Mouse (Mus musculus): ENCODE measurements around the gene Cntfr. TPM values are rescaled to one million over a fixed set of nuclear protein-coding genes. Genes with fewer than 3 reads are reported as not detected.

Cntfr gene
- polyA plus RNA-seq, 1 experiment, result not detected

GRCm38 (mm10) chr4:41681176-41681575 is 15.7 kb downstream of the Cntfr start:
- 40% methylated on average over 4 of the region's 4 CpGs for WGBS
- no peak overlapping the region for H3K4me3 ChIP-seq (ENCODE audit: insufficient read depth, low read depth, low read length)

GRCm38 (mm10) chr4:41679291-41679690 is 17.6 kb downstream of the Cntfr start:
- 6% methylated on average over 2 of the region's 2 CpGs for WGBS
- TF ChIP-seq POLR2A (IDR thresholded peaks at IDR 0.05; ENCODE audit: insufficient read depth, low read depth, low read length), result no peak
- TF ChIP-seq CTCF (IDR thresholded peaks at IDR 0.05; ENCODE audit: insufficient read depth, low read depth, low read length), result no peak
- Histone ChIP-seq H3K27ac (ENCODE audit: insufficient read depth, low read depth, low read length) (no peak overlapping the region), H3K4me3 (ENCODE audit: insufficient read depth, low read depth, low read length) (no peak overlapping the region), H3K4me1 (ENCODE audit: control insufficient read depth, insufficient read depth, low read length) (peaks cover 51% of the 10 kb centered on the region)

More at GRCm38 (mm10) chr4:41681176-41681575, 15.7 kb downstream of the Cntfr start:
- Histone ChIP-seq H3K4me1 (ENCODE audit: control insufficient read depth, insufficient read depth, low read length) (peaks cover 52% of the 10 kb centered on the region), H3K27ac (ENCODE audit: insufficient read depth, low read depth, low read length) (no peak overlapping the region)
- TF ChIP-seq CTCF (IDR thresholded peaks at IDR 0.05; ENCODE audit: insufficient read depth, low read depth, low read length), result no peak
- no peak for TF ChIP-seq POLR2A (IDR thresholded peaks at IDR 0.05; ENCODE audit: insufficient read depth, low read depth, low read length)

GRCm38 (mm10) chr4:41678863-41679262 is 18.0 kb downstream of the Cntfr start:
- no peak overlapping the region for H3K27ac ChIP-seq (ENCODE audit: insufficient read depth, low read depth, low read length)
- TF ChIP-seq CTCF (IDR thresholded peaks at IDR 0.05; ENCODE audit: insufficient read depth, low read depth, low read length), result no peak
- TF ChIP-seq POLR2A (IDR thresholded peaks at IDR 0.05; ENCODE audit: insufficient read depth, low read depth, low read length), result no peak
- H3K4me3 ChIP-seq (ENCODE audit: insufficient read depth, low read depth, low read length), result no peak overlapping the region
- peaks cover 48% of the 10 kb centered on the region for H3K4me1 ChIP-seq (ENCODE audit: control insufficient read depth, insufficient read depth, low read length)
- WGBS, result 83% methylated on average over 6 of the region's 6 CpGs

GRCm38 (mm10) chr4:41677006-41677629 is 19.8 kb downstream of the Cntfr start:
- Histone ChIP-seq H3K27ac (ENCODE audit: insufficient read depth, low read depth, low read length) (no peak overlapping the region), H3K4me3 (ENCODE audit: insufficient read depth, low read depth, low read length) (no peak overlapping the region), H3K4me1 (ENCODE audit: control insufficient read depth, insufficient read depth, low read length) (peaks cover 49% of the 10 kb centered on the region)
- no peak for TF ChIP-seq CTCF (IDR thresholded peaks at IDR 0.05; ENCODE audit: insufficient read depth, low read depth, low read length)
- no peak for TF ChIP-seq POLR2A (IDR thresholded peaks at IDR 0.05; ENCODE audit: insufficient read depth, low read depth, low read length)
- 45% methylated on average over 13 of the region's 13 CpGs for WGBS

- Histone ChIP-seq H3K4me1 (ENCODE audit: control insufficient read depth, insufficient read depth, low read length) (peaks cover 48% of the 10 kb centered on the region), H3K4me3 (ENCODE audit: insufficient read depth, low read depth, low read length) (no peak overlapping the region), H3K27ac (ENCODE audit: insufficient read depth, low read depth, low read length) (no peak overlapping the region)
- WGBS, result 46% methylated on average over 17 of the region's 17 CpGs
- no peak for TF ChIP-seq CTCF (IDR thresholded peaks at IDR 0.05; ENCODE audit: insufficient read depth, low read depth, low read length)
- TF ChIP-seq POLR2A (IDR thresholded peaks at IDR 0.05; ENCODE audit: insufficient read depth, low read depth, low read length), result no peak
Observed at GRCm38 (mm10) chr4:41676248-41677005, 20.5 kb downstream of the Cntfr start.

GRCm38 (mm10) chr4:41673186-41673585 is 23.7 kb downstream of the Cntfr start:
- TF ChIP-seq POLR2A (IDR thresholded peaks at IDR 0.05; ENCODE audit: insufficient read depth, low read depth, low read length) (no peak), CTCF (IDR thresholded peaks at IDR 0.05; ENCODE audit: insufficient read depth, low read depth, low read length) (no peak)
- peaks cover 35% of the 10 kb centered on the region for H3K4me1 ChIP-seq (ENCODE audit: control insufficient read depth, insufficient read depth, low read length)
- no peak overlapping the region for H3K27ac ChIP-seq (ENCODE audit: insufficient read depth, low read depth, low read length)
- 77% methylated on average over 19 of the region's 19 CpGs for WGBS
- H3K4me3 ChIP-seq (ENCODE audit: insufficient read depth, low read depth, low read length), result no peak overlapping the region

- Histone ChIP-seq H3K4me3 (ENCODE audit: insufficient read depth, low read depth, low read length) (no peak overlapping the region), H3K4me1 (ENCODE audit: control insufficient read depth, insufficient read depth, low read length) (peaks cover 32% of the 10 kb centered on the region), H3K27ac (ENCODE audit: insufficient read depth, low read depth, low read length) (no peak overlapping the region)
- TF ChIP-seq POLR2A (IDR thresholded peaks at IDR 0.05; ENCODE audit: insufficient read depth, low read depth, low read length) (no peak), CTCF (IDR thresholded peaks at IDR 0.05; ENCODE audit: insufficient read depth, low read depth, low read length) (no peak)
- 46% methylated on average over 8 of the region's 8 CpGs for WGBS
Observed at GRCm38 (mm10) chr4:41672522-41672963, 24.3 kb downstream of the Cntfr start.

- TF ChIP-seq CTCF (IDR thresholded peaks at IDR 0.05; ENCODE audit: insufficient read depth, low read depth, low read length), result no peak
- TF ChIP-seq POLR2A (IDR thresholded peaks at IDR 0.05; ENCODE audit: insufficient read depth, low read depth, low read length), result no peak
- Histone ChIP-seq H3K4me1 (ENCODE audit: control insufficient read depth, insufficient read depth, low read length) (peaks cover 27% of the 10 kb centered on the region), H3K4me3 (ENCODE audit: insufficient read depth, low read depth, low read length) (no peak overlapping the region), H3K27ac (ENCODE audit: insufficient read depth, low read depth, low read length) (no peak overlapping the region)
- WGBS, result 44% methylated on average over 8 of the region's 8 CpGs
Observed at GRCm38 (mm10) chr4:41671963-41672480, 24.9 kb downstream of the Cntfr start.

- 43% methylated on average over 5 of the region's 5 CpGs for WGBS
- Histone ChIP-seq H3K4me1 (ENCODE audit: control insufficient read depth, insufficient read depth, low read length) (peaks cover 24% of the 10 kb centered on the region), H3K27ac (ENCODE audit: insufficient read depth, low read depth, low read length) (no peak overlapping the region), H3K4me3 (ENCODE audit: insufficient read depth, low read depth, low read length) (no peak overlapping the region)
- TF ChIP-seq CTCF (IDR thresholded peaks at IDR 0.05; ENCODE audit: insufficient read depth, low read depth, low read length) (no peak), POLR2A (IDR thresholded peaks at IDR 0.05; ENCODE audit: insufficient read depth, low read depth, low read length) (no peak)
Observed at GRCm38 (mm10) chr4:41671500-41671899, 25.4 kb downstream of the Cntfr start.
